Mouse (Mus musculus): ENCODE results near the gene Coro2b.
A peak's percentile ranks its signal among the peaks of the same experiment; 100 is the strongest.

- TF ChIP-seq POLR2A (IDR thresholded peaks at IDR 0.05; ENCODE audit: insufficient read depth, low read depth, low read length): 0 out of 2 replicates have a peak, but pooled peaks have one; percentile 34
- TF ChIP-seq CTCF (IDR thresholded peaks at IDR 0.05; ENCODE audit: insufficient read depth, low read depth, low read length): no peak
Measured at GRCm38 (mm10) chr9:62421027-62421426, 115.8 kb downstream of the Coro2b start.

Data from olfactory bulb, adult 2 months (tissue).